Mouse (Mus musculus): Measurements from ENCODE around the gene Pls3.
"Not testable (repeated sequence)": the region's sequence is repeated elsewhere in the genome, so short reads cannot be mapped to it uniquely, and the experiment has no call there.

Pls3 gene

DNA sequence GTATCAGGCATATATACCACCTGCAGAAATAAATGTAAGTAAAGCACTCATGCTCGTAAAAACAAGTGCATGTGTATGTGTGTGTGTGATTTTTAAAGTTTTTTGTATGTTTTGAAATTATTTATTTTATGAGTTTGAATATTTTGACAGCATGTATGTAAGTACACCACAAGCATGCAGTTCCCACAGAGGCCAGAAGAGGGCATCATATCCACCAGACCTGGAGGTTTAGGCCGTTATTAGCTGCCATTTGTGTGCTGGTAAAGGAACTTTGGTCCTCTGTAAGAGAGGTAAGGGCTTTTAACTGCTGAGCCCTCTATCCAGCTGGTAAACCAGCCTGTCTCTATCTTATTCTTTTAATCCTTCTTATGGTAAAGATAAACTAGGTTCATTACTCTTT is 97.5 kb downstream of the Pls3 start:
- in situ Hi-C loops (cut with MboI): no loop called here

- in situ Hi-C loops (cut with MboI): no loop called here
Observed at GRCm38 (mm10) chrX:75764794-75765328, 110.1 kb downstream of the Pls3 start.

GRCm38 (mm10) chrX:75764135-75764793 is 110.7 kb downstream of the Pls3 start:
- in situ Hi-C loops (cut with MboI): no loop called here

DNA sequence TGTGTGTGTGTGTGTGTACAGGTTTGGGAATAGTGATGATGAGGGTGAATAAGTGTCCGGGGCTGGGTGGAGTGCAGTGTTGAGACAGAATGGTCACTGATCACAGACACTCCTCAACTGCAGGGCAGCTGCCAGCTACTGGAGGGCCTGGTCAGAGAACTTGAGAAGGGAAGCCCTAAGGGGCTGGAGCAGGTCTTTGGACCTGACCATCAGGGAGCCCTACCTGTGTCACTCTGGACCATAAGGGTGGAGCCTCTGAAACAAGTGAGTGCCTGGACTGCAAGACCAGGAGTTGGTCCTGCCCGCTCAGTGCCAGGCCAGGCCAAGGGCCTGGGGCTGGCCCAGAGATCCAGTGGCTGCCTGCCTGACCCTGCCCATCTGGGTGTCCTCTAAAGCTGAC is 115.5 kb downstream of the Pls3 start:
- in situ Hi-C loops (cut with MboI): not testable (repeated sequence)

GRCm38 (mm10) chrX:75759036-75759435 is 115.9 kb downstream of the Pls3 start:
- in situ Hi-C loops (cut with MboI): not testable (repeated sequence)

- in situ Hi-C loops (cut with MboI): not testable (repeated sequence)
Observed at GRCm38 (mm10) chrX:75757966-75758365, 117.0 kb downstream of the Pls3 start.

- in situ Hi-C loops (cut with MboI): not testable (repeated sequence)
Observed at GRCm38 (mm10) chrX:75754531-75754930, 120.5 kb downstream of the Pls3 start.

DNA sequence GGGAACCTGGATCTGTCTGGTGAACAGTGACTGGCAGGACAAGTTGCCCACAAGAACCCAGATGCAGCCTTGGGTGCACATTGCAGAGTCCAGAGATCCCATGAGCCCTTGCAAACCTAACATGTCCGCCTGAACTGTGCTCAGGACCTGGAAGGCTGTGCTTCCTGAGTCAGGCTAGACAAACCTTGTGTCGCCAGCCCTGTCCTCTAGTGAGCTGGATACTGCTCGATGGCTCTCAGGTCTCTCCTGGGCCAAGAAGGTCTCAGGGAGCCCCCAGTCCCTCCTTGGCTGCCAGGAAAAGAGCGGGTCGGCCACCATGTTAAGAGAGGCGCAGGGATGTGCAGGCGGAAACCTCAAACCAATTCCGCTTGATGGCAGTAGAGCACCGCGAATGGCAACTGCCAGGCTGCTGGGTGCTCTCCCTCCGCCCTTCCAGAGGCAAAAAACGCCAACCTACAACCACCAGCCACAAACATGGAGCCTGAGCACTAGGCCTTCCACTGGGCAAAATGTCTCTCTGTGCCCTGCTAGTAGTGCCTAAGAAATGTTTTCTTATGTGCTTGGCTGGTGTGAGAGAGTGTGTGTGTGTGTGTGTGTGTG is 124.8 kb downstream of the Pls3 start:
- in situ Hi-C loops (cut with MboI): not testable (repeated sequence)

GRCm38 (mm10) chrX:75749312-75749711 is 125.7 kb downstream of the Pls3 start:
- in situ Hi-C loops (cut with MboI): not testable (repeated sequence)

DNA sequence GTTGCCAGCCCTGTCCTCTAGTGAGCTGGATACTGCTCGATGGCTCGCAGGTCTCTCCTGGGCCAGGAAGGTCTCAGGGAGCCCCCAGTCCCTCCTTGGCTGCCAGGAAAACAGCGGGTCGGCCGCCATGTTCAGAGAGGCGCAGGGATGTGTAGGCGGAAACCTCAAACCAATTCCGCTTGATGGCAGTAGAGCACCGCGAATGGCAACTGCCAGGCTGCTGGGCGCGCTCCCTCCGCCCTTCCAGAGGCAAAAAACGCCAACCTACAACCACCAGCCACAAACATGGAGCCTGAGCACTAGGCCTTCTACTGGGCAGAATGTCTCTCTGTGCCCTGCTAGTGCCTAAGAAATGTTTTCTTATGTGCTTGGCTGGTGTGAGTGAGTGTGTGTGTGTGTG is 130.5 kb downstream of the Pls3 start:
- in situ Hi-C loops (cut with MboI): not testable (repeated sequence)

- in situ Hi-C loops (cut with MboI): not testable (repeated sequence)
Observed at GRCm38 (mm10) chrX:75739464-75739863, 135.5 kb downstream of the Pls3 start.

All from mature B cell (primary cell).